Mouse (Mus musculus): ENCODE measurements around the gene Clmn. TPM values are rescaled to one million over a fixed set of nuclear protein-coding genes. Genes with fewer than 3 reads are reported as not detected.

The Clmn gene
- total and polyA plus RNA-seq, 3 experiments = not detected

- no peak overlapping the region for H3K9ac ChIP-seq (ENCODE audit: control insufficient read depth, low read depth, low read length, poor library complexity, severe bottlenecking)
- no peak overlapping the region for H3K4me3 ChIP-seq (ENCODE audit: control insufficient read depth in 1 of 2, insufficient read depth in 1 of 2, low read depth in 2 of 2, low read length in 2 of 2)
- no peaks in the 10 kb centered on the region for H3K27me3 ChIP-seq (ENCODE audit: control insufficient read depth in 1 of 2, insufficient read depth in 2 of 2, low read length in 2 of 2)
- no peaks in the 10 kb centered on the region for H3K79me2 ChIP-seq (ENCODE audit: control insufficient read depth, insufficient read depth, low read length, poor library complexity)
- H3K36me3 ChIP-seq (ENCODE audit: control insufficient read depth in 1 of 2, insufficient read depth in 2 of 2, low read length in 2 of 2) = peaks cover 0 to 2% of the 10 kb centered on the region in 2 experiments; a peak in 1 of 4 replicates
- TF ChIP-seq ZC3H11A (IDR thresholded peaks at IDR 0.05; ENCODE audit: low read depth, low read length) (no peak), MAX (IDR thresholded peaks at IDR 0.05; ENCODE audit: low read length) (no peak), MAZ (IDR thresholded peaks at IDR 0.05; ENCODE audit: low read depth, low read length) (no peak), TAL1 (IDR thresholded peaks at IDR 0.05; ENCODE audit: low read length) (no peak), SMC3 (IDR thresholded peaks at IDR 0.05; ENCODE audit: low read depth, low read length) (no peak), CHD1 (IDR thresholded peaks at IDR 0.05; ENCODE audit: low read depth, low read length) (no peak), ZMIZ1 (IDR thresholded peaks at IDR 0.05; ENCODE audit: low read depth, low read length) (no peak), MYC (IDR thresholded peaks at IDR 0.05; ENCODE audit: low read depth, low read length) (no peak), POLR2A (IDR thresholded peaks at IDR 0.05; ENCODE audit: control insufficient read depth in 1 of 2, insufficient read depth in 1 of 2, low read depth in 1 of 2, low read length in 2 of 2, poor library complexity in 1 of 2) (no peak), JUND (IDR thresholded peaks at IDR 0.05; ENCODE audit: low read depth, low read length) (no peak), GABPA (IDR thresholded peaks at IDR 0.05; ENCODE audit: low read depth, low read length) (no peak), ELF1 (IDR thresholded peaks at IDR 0.05; ENCODE audit: low read depth, low read length) (no peak), RCOR1 (IDR thresholded peaks at IDR 0.05; ENCODE audit: low read depth, low read length) (no peak), USF1 (IDR thresholded peaks at IDR 0.05; ENCODE audit: low read depth, low read length) (no peak)
- H3K27ac ChIP-seq (ENCODE audit: control insufficient read depth, low read depth, low read length) = no peak overlapping the region
- H3K4me1 ChIP-seq (ENCODE audit: control insufficient read depth in 1 of 2, insufficient read depth in 2 of 2, low read length in 2 of 2) = peaks cover 1 to 8% of the 10 kb centered on the region in 2 experiments; a peak in 3 of 4 replicates
- DNase-seq (ENCODE audit: low read depth, low spot score) = no peak
- H3K9me3 ChIP-seq (replicated peaks; ENCODE audit: insufficient read depth, low read length) = no peaks in the 10 kb centered on the region
These were observed 45.8 kb downstream of the Clmn start for GRCm38 (mm10) chr12:104819050-104819449.

GRCm38 (mm10) chr12:104818057-104818456, 46.8 kb downstream of the Clmn start:
- Histone ChIP-seq H3K4me3 (ENCODE audit: control insufficient read depth in 1 of 2, insufficient read depth in 1 of 2, low read depth in 2 of 2, low read length in 2 of 2) (no peak overlapping the region), H3K4me1 (ENCODE audit: control insufficient read depth in 1 of 2, insufficient read depth in 2 of 2, low read length in 2 of 2) (no peaks in the 10 kb centered on the region), H3K27me3 (ENCODE audit: control insufficient read depth in 1 of 2, insufficient read depth in 2 of 2, low read length in 2 of 2) (no peaks in the 10 kb centered on the region), H3K9ac (ENCODE audit: control insufficient read depth, low read depth, low read length, poor library complexity, severe bottlenecking) (no peak overlapping the region), H3K9me3 (replicated peaks; ENCODE audit: insufficient read depth, low read length) (no peaks in the 10 kb centered on the region), H3K36me3 (ENCODE audit: control insufficient read depth in 1 of 2, insufficient read depth in 2 of 2, low read length in 2 of 2) (no peaks in the 10 kb centered on the region), H3K27ac (ENCODE audit: control insufficient read depth, low read depth, low read length) (no peak overlapping the region), H3K79me2 (ENCODE audit: control insufficient read depth, insufficient read depth, low read length, poor library complexity) (no peaks in the 10 kb centered on the region)
- no peak for DNase-seq (ENCODE audit: low read depth, low spot score)
- TF ChIP-seq KAT2A (conservative IDR thresholded peaks at IDR 0.05; ENCODE audit: low read depth, low read length) (no peak), UBTF (IDR thresholded peaks at IDR 0.05; ENCODE audit: borderline replicate concordance, insufficient read depth, low read depth, low read length) (no peak), RCOR1 (IDR thresholded peaks at IDR 0.05; ENCODE audit: low read depth, low read length) (no peak), POLR2AphosphoS5 (IDR thresholded peaks at IDR 0.05; ENCODE audit: borderline replicate concordance, low read depth, low read length) (no peak), MYB (IDR thresholded peaks at IDR 0.05; ENCODE audit: low read depth, low read length) (no peak)
